Mouse (Mus musculus): ENCODE results near the gene Psen2.

Psen2 gene

DNA sequence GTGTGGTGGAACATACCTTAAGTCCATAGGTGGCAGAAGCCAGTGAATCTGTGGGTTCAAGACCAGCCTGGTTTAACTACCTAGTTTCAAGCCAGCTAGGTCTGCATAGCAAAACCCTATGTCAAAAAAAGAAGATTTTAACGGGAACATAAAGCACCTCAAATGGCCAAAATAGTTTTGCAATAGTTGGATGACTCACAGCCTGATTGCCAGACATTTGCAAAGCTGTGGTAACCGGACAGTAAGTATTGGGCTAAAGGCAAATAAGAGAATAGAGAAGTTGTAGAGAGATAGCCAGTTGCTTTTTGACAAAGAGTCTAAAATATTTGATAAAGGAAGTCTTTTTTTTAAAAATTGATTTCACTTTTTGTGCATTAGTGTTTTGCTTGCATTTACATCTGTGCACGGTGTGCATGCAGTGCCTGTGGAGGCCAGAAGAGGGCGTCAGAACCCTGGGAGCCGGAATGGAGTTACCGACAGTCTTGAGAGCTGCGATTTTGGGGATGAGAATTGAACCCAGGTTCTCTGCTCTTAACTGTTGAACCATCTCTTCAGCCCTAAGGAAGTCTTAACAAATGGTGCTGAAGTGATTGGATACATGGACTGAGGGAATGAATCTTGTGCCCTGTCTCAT is at the start of gene Psen2:
Gene Psen2 (minus strand): TSS at position 75 of the 634 bp plus-strand sequence.
- in situ Hi-C loops (cut with MboI, MseI), result no loop called here

DNA sequence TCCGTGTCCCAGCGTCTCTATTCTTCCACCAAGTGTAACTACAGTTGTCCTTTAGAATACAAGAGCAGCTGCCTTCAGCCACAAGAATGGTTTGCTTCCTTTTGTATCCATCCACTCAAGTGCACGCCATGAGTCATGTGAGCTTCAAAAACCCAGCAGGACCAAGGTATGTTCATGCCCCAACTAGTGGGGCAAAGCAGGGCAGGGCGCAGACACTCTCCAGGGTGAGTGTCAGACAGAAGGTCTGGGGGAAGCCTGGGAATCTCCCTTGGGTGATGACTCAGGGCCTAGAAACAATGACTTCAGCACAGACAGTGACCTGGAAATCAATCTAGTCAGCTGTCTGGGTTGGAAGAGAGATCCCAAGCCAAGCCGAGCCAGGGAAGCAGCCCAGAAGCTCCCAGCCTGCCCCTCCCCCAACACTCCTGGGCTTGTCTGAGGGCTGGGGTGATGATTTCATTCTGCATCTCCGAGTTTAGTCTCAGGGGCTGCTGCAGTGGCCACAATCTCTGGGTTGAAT is 49.6 kb upstream of the Psen2 start:
- in situ Hi-C loops (cut with MboI, MseI), result loop anchor here (5.0 kb wide), 1 partner anchor 36 kb away; no protein-coding TSS in a partner anchor

DNA sequence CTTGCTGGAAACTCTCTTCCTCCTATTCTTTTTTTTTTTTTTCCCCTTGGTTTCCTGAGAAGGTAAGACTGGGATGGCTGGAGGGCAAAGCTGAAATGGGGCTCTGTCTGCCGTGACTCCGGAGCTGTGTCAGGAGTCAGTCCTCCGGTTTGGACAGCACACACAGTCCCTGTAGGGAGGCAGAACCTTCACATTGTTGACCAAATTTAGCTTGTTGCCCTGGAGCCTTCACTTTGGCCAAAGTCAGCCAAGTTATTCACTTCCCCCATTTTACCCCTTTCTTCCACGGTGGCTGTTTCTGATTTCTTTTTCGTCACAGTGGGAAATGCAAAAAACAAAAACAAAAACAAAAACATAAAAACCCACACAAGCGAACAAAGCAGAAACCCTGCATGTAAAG is 49.0 kb upstream of the Psen2 start:
- in situ Hi-C loops (cut with MboI, MseI), result loop anchor here (5.0 kb wide), 1 partner anchor 35 kb away; no protein-coding TSS in a partner anchor

DNA sequence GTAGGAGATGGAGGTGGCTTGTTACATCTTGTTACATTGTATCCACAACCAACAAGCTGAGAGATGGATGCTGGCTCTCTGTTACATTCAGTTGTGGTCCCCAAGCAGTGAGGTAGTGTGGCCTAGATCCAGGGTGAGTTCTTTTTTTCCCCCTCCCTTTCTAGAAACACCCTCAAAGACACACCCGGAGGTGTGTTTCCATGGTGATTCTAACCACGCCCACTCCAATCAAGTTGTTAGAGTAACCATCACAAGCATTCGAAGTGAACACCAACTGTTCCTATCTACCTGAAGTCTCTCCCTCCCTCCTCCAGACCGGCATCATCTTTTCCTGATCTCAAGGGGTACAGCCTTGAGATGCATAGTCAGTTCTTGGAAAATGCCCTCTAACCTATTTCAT is 45.7 kb upstream of the Psen2 start:
- in situ Hi-C loops (cut with MboI, MseI), result no loop called here

DNA sequence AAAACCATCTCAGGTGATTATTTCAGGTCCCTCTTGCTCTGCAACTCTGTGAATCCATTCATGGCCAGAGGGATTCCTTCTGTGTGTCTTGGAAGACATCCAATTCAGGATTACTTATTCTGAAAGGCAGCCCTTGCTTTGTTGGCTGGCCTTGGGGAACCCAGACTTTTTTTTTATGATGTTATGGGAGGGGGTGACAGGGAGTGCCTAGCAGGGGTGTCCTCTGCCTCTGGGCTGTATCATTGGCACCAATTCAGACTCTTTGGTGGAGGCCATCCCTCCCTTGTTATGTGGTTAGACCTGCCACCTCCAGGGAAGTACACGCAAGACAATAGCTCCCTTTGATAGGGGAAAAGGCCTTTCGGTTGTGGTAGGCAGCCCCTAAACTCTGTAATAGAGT is 44.4 kb upstream of the Psen2 start:
- in situ Hi-C loops (cut with MboI, MseI), result no loop called here

DNA sequence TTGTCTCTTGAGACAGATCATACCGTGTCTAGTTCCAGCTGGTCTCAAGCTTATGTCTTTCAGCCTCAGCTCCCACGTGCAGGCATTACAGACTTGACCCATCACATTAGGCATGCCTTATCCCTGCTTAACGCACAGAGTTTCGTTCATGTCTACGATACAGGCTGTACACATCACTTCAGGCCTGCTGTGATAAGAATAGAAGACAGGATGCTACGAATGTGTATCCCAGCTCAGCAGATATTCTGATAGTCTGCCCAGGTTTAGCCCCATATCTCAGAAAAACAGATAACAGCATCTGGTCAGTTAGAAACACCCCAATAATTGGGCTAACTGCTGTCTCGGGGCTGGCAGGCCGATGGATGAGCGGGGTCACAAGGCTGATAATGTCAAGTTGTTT is 43.7 kb upstream of the Psen2 start:
- in situ Hi-C loops (cut with MboI, MseI), result no loop called here

DNA sequence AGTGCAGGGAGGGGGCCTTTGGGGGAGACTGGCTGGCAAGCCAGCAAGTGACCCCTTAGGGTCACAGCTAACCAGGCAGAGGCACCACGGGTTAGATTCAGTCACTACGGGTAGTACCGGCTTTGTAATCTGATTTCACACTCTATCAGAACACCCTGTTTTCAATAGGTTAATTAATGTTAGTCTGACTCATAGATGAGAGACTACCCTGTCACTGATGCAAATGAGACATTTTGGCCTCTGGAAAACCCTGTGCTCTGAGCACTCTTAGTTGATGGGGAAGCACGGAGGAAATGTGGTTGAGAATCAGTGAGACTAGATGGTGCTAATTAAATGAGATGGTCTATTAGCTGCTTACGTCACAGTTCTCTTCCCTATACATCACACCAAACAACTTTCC is 40.4 kb upstream of the Psen2 start:
- in situ Hi-C loops (cut with MboI, MseI), result no loop called here

DNA sequence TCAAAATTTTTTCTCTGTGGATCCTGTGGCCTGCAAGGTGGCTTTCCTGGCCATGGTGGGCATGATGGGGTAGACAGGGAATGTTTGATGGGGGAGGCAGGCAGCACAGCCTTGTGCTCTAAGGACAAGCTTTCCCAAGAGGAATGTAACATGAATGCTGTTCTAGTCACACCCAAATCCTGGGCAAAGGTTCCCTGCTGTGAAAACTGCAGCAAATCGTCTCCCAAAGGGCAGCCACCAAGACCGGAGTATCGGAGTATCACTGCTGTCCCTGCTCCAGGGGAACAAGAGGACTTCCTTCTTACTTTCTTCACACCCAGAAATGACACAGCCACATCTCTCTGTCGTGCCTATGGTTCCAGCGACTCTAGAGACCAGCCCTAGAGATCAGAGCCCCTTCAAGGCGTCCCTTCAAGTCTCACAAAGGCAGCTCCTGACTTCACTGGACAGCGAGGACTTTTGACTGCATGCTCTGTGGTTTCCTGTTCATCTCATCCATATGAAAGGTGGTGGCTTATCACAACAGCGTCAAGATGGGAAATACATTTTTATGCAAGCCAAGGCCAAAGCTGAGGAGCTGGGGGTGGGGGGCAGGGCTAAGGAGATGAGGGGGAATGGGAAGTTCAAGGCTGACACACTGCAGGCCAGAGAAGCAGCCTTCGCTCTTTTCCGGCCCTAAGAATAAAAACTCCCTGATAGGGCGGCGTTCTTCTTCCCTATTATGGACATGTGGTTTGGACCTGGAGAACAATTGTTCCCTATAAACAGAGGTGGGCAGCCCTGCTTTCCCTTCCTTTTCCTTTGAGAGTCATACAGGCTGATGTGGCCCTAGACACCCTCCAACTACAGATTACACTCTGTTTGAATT is 39.2 kb upstream of the Psen2 start:
- in situ Hi-C loops (cut with MboI, MseI), result no loop called here

DNA sequence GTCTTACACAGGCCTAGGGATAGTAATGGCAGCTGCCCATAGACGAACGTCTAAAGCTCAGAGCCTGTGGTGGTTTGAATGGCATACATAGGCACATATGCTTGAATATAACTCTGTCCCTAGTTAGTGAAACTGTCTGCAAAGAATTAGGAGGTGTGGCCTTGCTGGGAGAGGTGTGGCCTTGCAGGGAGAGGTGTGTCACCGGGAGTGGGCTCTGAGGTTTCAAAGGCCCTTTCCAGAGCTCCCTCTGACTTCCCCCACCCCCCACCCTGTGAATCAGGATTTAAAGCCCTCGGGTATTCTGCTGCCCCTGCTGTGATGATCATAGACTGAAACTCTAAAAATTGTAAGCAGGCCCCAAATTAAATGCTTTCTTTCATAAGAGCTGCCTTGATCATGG is 37.8 kb upstream of the Psen2 start:
- in situ Hi-C loops (cut with MboI, MseI), result no loop called here

DNA sequence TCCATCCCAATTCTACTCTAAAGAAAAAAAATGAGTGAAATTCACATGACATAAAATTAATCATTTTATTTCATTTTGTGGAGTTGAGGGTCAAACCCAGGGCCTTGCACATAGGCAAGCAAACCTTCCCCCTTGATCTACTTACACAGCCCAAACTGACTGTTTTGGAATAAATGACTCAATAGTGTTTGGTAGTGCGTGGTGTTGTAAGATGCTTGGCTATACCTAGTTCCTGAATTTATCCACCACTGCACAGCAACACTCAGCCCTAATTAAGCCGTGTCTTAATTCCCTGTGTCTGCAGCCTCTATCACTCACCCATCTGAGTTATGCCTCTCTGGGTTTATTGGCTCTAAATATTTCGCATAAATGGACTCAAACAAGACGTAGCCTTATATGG is 37.1 kb upstream of the Psen2 start:
- in situ Hi-C loops (cut with MboI, MseI), result no loop called here

DNA sequence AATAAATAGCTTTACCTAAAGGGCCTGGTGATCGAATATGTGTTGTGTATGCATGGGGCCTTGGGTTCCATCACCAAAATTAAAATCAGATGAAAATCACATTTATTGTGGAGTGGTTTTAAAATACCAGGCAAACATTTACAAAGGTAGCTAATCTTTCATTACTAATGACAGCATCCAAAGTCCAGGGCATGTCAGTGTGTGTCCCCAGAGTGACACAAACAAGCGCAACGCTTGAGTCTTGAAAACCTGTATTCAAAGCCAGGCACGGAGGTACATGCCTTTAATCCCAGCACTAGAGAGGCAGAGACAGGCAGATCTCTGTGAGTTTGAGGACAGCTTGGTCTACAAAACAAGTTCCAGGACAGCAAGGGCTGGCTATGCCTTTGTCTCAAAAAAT is 36.5 kb upstream of the Psen2 start:
- in situ Hi-C loops (cut with MboI, MseI), result no loop called here

DNA sequence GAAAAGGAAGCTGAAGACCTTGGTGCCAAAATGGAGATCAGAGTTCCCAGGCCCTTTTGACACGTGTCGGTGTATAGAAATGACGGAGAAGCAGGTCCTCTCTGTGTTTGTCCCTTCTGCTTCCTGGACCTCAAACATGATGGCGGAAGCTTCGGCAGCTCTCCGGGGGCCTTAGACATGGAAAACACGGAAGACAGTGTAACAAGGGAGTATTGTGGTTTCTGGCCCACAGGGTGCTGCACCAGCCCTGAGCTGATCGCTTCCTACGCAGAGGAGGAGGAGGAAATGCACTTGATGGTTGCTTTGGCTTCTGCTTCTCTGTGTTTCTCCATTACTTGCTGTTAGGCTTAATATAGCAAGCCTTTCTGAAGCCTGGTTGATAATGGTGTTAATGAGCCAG is 32.9 kb upstream of the Psen2 start:
- in situ Hi-C loops (cut with MboI, MseI), result no loop called here

DNA sequence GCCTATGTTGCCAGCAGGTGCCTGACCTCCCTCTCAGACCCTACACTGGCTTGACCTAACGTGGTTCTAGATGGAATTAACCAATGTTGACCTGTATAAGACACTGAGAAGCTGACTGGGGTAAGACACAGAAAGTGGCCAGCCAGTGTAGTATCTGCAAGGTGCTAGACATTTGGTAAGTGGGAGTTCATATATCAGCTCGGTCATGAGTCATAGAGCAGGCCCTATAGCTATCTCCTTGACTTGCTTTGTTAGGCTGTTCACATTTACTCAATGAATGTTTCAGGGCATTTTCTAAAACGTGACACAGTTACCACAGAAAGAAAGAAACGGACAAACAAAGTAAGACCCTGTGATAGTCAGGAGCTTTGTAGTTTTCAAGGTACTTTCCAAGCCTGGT is 27.1 kb upstream of the Psen2 start:
- in situ Hi-C loops (cut with MboI, MseI), result no loop called here

DNA sequence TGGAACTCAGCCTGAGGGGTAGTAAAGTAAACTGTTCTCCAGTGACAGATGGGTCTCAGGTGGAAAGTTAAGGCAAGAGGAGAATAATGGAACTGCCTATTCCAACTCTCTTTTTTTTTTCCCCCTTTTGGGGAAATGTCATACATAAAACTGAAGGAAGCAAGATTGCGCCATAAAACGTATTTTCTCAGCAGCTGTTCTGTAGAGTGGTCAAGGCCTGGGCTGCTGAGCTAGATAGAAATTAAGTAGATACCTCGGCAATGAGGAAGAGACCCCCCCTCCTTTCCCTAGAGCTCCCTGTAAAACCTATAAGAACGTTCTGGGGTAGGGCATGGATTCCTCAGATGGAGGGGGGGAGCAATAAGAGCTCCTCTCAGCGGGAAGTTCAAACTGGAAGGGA is 26.6 kb upstream of the Psen2 start:
- in situ Hi-C loops (cut with MboI, MseI), result no loop called here

DNA sequence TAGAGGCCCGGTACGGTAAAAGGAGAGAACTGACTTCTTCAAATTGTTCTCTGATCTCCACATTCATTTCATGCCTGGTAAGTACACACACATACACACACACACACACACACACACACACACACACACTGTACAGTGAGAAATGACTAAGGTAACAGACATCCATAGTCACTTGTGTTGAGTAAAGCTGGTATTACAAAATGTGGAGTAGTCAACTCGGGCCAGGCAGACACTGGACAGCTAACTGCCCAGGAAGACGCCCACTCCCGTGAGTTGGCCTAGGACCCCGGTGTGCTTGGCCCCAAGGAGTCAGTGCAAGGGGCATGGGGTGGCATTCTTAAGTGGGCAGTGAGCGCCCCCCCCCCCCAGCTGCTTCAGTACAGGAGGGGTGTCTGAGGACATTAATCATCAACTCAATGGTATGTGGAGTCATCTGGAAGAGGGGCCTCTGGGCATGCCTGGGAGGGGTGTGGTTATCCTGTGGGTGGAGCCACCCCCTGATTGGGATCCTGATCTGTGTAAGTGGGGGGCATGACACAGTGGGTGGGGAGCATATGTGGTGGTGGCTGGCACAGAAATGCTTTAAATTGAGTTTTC is 25.7 kb upstream of the Psen2 start:
- in situ Hi-C loops (cut with MboI, MseI), result no loop called here

DNA sequence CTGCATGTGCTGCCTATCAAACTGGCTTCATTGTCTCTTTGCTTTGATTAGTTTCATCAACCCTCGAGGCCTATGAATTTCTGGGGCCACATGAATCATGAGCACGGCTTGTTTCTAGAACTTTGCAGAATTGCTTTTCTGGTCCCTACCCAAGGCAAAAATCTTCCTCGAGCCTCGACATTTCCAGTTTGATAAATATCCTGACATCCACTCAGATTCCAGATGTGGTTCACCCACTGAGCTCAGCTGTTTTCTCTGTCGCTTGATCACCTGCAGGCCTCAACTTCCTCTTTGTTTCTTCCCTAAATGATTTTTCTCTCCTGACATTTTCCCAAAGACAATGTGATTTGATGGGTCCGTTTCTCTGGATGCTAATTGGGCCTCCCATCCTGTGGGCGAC is 25.0 kb upstream of the Psen2 start:
- in situ Hi-C loops (cut with MboI, MseI), result no loop called here

DNA sequence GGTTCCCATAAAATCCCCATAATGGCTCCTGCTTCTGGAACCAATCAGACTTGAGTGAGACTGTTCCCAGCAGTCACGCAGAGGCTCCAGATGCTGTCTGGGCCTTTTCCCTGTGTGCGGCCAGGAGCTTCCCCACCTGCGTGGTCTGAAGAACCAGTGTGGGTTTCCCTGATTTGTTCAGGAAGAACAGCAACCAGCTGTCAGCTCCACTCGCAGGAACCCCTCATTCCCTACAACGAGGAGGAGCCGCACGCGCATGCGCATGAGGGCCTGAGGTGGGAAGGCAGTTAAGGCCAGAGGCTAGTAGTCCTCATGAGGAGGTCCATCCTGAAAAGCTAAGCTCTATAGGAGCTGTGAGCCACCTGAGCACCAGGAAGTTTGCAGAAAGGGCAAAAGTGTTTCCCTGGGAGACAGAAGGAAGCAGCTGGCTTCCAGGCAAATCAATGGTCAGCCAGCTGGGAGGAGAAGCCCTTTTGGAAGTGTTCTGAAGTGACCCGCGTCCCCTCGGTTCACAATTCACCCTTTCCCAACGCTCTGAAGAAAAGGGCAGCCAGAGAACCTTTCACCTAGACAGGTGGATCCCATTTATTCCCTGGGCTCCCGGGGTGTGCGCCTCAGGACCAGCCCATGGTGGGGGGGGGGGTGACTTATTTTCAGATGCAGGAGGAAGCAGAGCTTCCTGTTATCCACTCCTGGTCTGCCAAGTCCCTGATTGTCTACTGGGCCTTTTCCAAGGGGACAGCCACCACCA is 23.0 kb upstream of the Psen2 start:
- in situ Hi-C loops (cut with MboI, MseI), result no loop called here

DNA sequence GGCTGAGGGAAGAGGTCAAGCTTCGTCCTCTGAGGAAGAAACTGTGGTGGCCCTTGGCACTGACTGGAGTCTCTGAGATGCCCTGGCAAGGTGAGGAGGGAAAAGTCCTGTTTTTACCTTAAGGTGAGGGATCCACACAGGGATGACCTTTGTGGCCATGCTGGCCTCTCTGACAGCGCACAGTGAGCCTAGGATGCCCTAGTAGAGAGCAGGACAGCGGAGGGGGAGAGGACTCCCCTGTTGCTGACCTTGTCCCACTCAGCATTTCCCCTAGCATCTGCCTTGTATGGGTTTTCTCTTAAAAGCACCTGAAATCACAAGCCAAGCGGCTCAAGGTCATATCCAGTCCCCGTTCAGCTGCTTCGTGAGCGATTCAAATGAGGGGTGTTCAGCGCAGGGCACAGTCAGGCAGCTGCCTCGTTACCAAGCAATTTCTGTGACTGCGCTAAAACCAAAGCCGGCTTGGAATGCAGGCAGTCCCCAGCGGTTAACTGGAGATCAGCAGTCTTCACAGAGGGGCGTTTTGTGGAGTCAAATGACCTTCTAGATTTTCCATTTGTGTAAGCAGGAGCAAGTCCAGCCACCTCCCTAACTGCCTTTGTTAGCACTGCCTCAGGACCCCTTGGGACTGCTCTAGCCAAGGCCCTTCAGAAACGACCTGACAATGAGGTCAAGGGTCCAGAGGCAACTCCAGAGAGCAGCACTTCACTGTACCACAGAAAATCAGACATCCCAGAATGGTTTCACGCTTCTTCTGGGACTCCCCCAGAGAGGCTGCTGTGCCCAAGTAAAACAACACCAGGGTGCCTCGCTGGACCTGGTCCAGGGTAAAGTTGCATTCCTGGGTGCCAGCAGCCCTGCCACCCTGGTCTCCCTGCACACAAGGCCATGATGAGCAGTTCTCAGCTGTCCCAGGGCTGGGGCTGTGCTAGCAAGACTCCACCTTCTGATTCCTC is 20.9 kb upstream of the Psen2 start:
- in situ Hi-C loops (cut with MboI, MseI), result no loop called here

DNA sequence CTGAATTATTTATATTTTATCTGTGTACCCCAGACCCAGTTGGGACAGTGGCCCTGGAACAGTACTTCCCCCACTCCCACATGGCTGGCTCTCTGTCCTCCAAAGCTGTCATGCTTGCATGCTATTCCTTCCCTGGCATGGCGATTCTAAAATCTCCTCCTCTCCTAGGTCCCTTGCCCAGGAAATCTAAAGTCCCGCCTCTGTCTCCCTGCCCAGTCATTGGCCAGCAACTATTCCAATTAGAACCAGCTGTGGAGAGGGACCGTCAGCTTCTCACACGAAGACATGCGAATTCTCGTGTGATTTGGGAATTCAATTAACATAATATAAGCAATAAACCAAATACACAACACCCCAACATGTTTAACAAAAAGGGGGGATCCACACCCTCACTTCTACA is 19.3 kb upstream of the Psen2 start:
- in situ Hi-C loops (cut with MboI, MseI), result no loop called here

DNA sequence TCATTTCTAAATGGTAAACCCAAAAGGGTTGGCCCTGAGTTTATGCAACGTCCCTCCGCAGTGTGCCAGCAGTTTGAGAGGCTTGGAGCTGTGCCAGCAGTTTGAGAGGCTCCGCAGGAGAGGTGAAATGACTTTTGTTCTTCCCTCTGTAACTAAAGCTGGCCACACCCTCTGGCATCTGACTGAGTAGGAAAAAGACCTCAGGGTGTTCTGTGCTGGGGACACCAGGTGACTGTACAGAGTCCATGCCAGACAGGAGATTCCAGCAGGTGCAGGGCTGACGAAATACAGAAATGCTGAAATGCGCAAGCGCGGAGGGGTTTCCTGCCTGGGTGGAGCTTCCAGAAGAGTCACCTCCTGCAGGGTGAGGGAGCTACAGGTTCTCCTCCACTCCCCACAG is 16.4 kb upstream of the Psen2 start:
- in situ Hi-C loops (cut with MboI, MseI), result loop anchor here (5.0 kb wide), 1 partner anchor 33 kb away; no protein-coding TSS in a partner anchor

DNA sequence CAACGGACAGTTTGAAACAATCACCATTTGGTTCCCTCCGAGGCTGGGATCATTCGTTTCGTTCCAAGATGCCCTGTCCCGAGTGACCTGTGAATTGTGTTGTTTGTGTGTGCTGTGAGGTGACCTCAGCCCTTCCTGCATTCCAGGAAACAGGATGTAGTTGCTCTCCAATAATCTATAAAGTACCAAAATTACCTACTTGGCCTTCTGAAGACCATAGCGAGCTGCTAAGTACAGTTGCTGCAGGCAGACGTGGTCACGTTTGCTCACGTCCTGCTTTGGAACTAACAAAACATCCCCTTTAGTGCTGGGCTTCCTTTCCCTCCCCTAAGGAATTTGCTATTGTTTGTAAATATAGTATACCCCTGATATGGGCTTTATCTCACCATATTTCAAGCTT is 14.3 kb upstream of the Psen2 start:
- in situ Hi-C loops (cut with MboI, MseI), result loop anchor here (5.0 kb wide), 1 partner anchor 35 kb away; no protein-coding TSS in a partner anchor
